Mouse (Mus musculus) retina, postnatal 1 day (tissue): ENCODE results near the gene Tbc1d16.

Experiments
- DNase-seq: peaks from one replicate; pipeline ENCODE4 v3.0.0-alpha.2; 2012

The Tbc1d16 gene

GRCm38 (mm10) chr11:119168851-119169250 is 59.4 kb downstream of the Tbc1d16 start:
- no peak for DNase-seq

- no peak for DNase-seq
Measured at GRCm38 (mm10) chr11:119165995-119166394, 62.3 kb downstream of the Tbc1d16 start.

GRCm38 (mm10) chr11:119164375-119164774 is 63.9 kb downstream of the Tbc1d16 start:
- DNase-seq = no peak

DNA sequence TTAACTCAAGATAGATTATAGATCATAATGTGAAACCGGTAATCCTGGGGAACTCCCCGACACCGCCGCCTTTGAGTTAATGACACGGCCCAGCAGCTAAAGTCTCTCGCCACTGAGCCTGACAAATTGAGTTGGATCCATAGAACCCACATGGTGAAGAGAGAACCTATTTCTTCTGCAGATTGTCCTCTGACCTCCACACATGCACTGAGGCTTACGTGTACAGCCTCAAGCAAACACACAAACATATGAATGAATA is 64.6 kb downstream of the Tbc1d16 start:
- no peak for DNase-seq

DNA sequence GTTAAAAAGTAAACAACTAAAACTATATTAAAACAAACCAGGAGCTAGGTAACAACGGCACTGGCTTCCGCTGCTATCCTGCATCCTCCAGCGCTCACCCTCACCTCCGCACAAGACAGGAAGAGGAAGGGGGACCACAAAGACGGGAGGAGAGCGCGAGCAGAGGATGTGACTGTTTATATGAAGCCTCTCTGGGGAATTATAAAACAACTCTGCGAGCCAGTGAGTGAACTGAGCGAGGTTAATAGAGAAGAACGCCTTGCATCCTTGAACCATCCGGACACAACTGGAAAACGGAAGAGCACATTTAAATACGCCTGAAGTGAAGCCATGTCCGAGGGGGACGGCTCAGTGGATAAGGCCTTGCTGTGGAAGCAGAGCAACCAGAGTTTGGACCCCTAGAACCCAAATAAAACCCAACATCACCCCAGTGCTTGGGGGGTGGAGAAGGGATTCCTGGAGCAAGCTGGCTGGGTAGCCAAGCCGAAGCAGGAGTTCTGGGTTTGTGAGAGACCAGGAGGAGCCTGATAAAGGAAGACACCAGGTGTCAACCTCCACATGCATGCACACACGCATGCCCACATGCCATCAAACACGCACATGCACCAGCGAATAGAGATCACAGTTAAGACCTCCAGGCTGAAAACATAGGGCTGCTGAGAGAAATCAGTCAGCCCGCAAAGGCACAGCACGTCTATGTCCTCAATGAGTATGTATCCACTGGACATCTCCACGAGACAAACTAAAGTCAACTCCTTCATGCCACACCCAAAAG is 65.2 kb downstream of the Tbc1d16 start:
- no peak for DNase-seq

DNA sequence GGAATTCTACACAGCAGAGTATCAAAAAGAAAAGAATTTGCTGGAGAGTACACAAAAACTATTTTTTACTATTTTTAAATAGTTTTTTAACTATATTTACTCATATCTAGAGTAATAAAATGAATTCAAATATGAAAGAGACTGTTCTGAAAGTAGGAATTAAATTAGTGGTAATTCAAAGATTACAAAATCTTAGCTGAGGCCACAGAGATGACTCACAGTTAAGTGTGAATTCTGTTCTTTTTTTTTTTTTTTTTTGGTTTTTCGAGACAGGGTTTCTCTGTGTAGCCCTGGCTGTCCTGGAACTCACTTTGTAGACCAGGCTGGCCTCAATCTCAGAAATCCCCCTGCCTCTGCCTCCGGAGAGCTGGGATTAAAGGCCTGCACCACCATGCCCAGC is 66.6 kb downstream of the Tbc1d16 start:
- no peak for DNase-seq

- DNase-seq = no peak
Measured at GRCm38 (mm10) chr11:119160050-119160449, 68.2 kb downstream of the Tbc1d16 start.

GRCm38 (mm10) chr11:119159496-119159895 is 68.8 kb downstream of the Tbc1d16 start:
- peak; percentile 70 for DNase-seq

GRCm38 (mm10) chr11:119157377-119158189 is 70.7 kb downstream of the Tbc1d16 start:
- peak; percentile 58 for DNase-seq

- peak; percentile 83 for DNase-seq
Measured at GRCm38 (mm10) chr11:119156481-119157254, 71.6 kb downstream of the Tbc1d16 start.

DNA sequence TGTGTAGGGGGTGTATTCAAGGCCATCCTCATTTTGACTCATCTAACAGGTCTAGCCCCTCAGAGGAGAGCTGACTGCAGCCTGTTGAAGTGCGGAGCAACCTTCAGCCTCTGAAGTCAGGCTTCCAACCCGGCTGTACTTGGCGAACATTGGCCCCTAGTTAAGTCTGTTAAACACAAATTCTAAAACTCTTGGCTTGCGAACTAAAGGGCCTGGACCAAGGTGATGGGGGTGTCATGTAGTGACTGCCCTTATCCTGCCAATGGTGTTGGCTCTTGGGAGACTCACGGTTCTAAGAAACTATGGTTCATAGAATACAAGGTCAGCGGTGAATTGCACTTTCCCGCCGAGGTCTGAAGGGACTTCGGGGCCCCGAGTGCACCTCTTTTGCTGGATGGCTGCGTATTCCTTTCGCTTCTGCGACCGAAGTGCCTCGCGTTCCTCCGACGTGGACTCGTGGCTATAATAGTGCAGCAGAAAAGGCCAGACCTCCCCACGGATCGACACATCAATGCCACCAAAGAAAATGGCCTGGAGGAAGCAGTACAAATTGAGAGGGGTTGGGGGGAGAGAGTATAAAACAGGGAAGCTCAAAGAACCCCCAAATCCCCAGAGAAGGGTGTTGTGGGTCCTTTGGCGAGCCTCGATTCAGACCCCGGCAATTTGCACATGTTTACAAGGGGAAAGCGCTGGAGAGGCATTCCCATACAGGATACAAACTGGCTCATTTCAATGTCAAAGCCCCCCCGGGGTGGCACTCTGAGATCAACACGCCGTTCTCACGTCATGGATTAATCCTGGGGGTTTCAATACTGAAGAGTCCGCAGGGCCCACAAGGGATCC is 72.4 kb downstream of the Tbc1d16 start:
- no peak for DNase-seq

GRCm38 (mm10) chr11:119152321-119152831 is 75.9 kb downstream of the Tbc1d16 start:
- no peak for DNase-seq

GRCm38 (mm10) chr11:119151073-119151607 is 77.2 kb downstream of the Tbc1d16 start:
- DNase-seq = no peak

- no peak for DNase-seq
Measured at GRCm38 (mm10) chr11:119150442-119150841, 77.9 kb downstream of the Tbc1d16 start.

- DNase-seq = no peak
Measured at GRCm38 (mm10) chr11:119148829-119149228, 79.5 kb downstream of the Tbc1d16 start.

- DNase-seq = no peak
Measured at GRCm38 (mm10) chr11:119147153-119147552, 81.1 kb downstream of the Tbc1d16 start.

GRCm38 (mm10) chr11:119146140-119146539 is 82.2 kb downstream of the Tbc1d16 start:
- peak; percentile 53 for DNase-seq

DNA sequence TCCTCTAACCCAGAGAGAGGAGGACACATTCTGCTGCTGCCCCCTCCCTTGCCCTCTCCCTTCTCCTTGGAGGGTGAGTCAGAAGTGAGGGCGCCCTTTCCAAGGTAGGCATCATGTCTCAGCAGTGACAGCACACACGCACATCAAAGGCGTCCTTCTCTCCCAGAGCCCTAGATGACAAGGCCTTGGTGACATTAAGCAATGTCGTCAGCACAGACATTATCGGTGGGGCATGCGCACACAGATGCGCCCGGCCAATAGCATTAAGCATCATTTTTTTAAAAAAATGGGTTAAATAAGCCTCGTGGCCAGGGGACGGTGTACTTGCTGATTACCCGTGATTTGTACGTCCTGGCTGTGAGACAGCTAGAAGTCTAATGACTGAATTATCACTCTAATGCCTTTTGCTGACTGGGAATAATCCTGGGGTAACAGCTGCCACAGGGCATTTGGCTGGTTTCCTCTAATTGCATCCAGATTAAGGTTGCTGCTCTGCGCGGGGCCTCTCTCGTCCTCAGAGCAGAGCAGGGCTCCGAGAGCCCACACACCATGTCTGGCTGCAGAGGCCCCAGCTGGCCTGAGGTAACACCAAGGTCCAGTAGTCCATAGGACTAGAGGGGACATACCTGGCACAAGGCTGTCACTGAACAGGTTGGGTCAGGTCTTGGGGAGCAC is 83.4 kb downstream of the Tbc1d16 start:
- peak; percentile 88 for DNase-seq

GRCm38 (mm10) chr11:119143376-119144002 is 84.8 kb downstream of the Tbc1d16 start:
- no peak for DNase-seq

- DNase-seq = no peak
Measured at GRCm38 (mm10) chr11:119142615-119143014, 85.7 kb downstream of the Tbc1d16 start.

GRCm38 (mm10) chr11:119139026-119139425 is 89.3 kb downstream of the Tbc1d16 start:
- no peak for DNase-seq
